Mouse (Mus musculus): Measurements from ENCODE around the gene Arhgap19. TPM values are rescaled to one million over a fixed set of nuclear protein-coding genes. Genes with fewer than 3 reads are reported as not detected.
A peak's percentile ranks its signal among the peaks of the same experiment; 100 is the strongest.

Gene Arhgap19
- total and polyA plus RNA-seq, 2 experiments from 2014 or later = 2.7 to 13.2 TPM

GRCm38 (mm10) chr19:41754760-41755159 is 47.1 kb downstream of the Arhgap19 start:
- ATAC-seq (ENCODE audit: insufficient read depth, low read depth) = no peak
- Histone ChIP-seq H3K36me3 (replicated peaks; ENCODE audit: control insufficient read depth, insufficient read depth, low read length) (no peaks in the 10 kb centered on the region), H3K27ac (ENCODE audit: low read depth) (no peak overlapping the region), H3K27me3 (ENCODE audit: control insufficient read depth, insufficient read depth, low read length) (no peaks in the 10 kb centered on the region), H3K4me3 (ENCODE audit: low read depth, low read length) (no peak overlapping the region), H3K9me3 (replicated peaks; ENCODE audit: control insufficient read depth, low read length) (no peaks in the 10 kb centered on the region), H3K9ac (replicated peaks; ENCODE audit: low read depth, low read length) (no peak overlapping the region), H3K4me2 (ENCODE audit: low read depth, low read length) (no peak overlapping the region), H3K4me1 (ENCODE audit: control insufficient read depth, insufficient read depth) (no peaks in the 10 kb centered on the region)
- DNase-seq (ENCODE audit: low spot score) = no peak
- 78% methylated on average over 15 of the region's 15 CpGs for WGBS
- TF ChIP-seq EP300 (IDR thresholded peaks at IDR 0.05; ENCODE audit: low read depth) (no peak), CTCF (IDR thresholded peaks at IDR 0.05; ENCODE audit: low read depth) (no peak)

GRCm38 (mm10) chr19:41751906-41752305 is 49.9 kb downstream of the Arhgap19 start:
- Histone ChIP-seq H3K9me3 (replicated peaks; ENCODE audit: control insufficient read depth, low read length) (no peaks in the 10 kb centered on the region), H3K4me3 (ENCODE audit: low read depth, low read length) (no peak overlapping the region), H3K4me2 (ENCODE audit: low read depth, low read length) (no peak overlapping the region), H3K36me3 (replicated peaks; ENCODE audit: control insufficient read depth, insufficient read depth, low read length) (no peaks in the 10 kb centered on the region), H3K27me3 (ENCODE audit: control insufficient read depth, insufficient read depth, low read length) (no peaks in the 10 kb centered on the region), H3K4me1 (ENCODE audit: control insufficient read depth, insufficient read depth) (no peaks in the 10 kb centered on the region), H3K27ac (ENCODE audit: low read depth) (no peak overlapping the region), H3K9ac (replicated peaks; ENCODE audit: low read depth, low read length) (no peak overlapping the region)
- TF ChIP-seq CTCF (IDR thresholded peaks at IDR 0.05; ENCODE audit: low read depth) (no peak), EP300 (IDR thresholded peaks at IDR 0.05; ENCODE audit: low read depth) (no peak)
- DNase-seq (ENCODE audit: low spot score) = no peak
- WGBS = 78% methylated on average over 11 of the region's 11 CpGs
- ATAC-seq (ENCODE audit: insufficient read depth, low read depth) = no peak

GRCm38 (mm10) chr19:41747436-41747835 is 54.4 kb downstream of the Arhgap19 start:
- no peaks in the 10 kb centered on the region for H3K9me3 ChIP-seq (replicated peaks; ENCODE audit: control insufficient read depth, low read length)
- H3K4me2 ChIP-seq (ENCODE audit: low read depth, low read length) = no peak overlapping the region
- 81% methylated on average over 14 of the region's 14 CpGs for WGBS
- ATAC-seq (ENCODE audit: insufficient read depth, low read depth) = no peak
- no peak for DNase-seq (ENCODE audit: low spot score)
- no peaks in the 10 kb centered on the region for H3K4me1 ChIP-seq (ENCODE audit: control insufficient read depth, insufficient read depth)
- H3K27me3 ChIP-seq (ENCODE audit: control insufficient read depth, insufficient read depth, low read length) = peaks cover 40% of the 10 kb centered on the region
- no peak overlapping the region for H3K9ac ChIP-seq (replicated peaks; ENCODE audit: low read depth, low read length)
- H3K27ac ChIP-seq (ENCODE audit: low read depth) = no peak overlapping the region
- H3K36me3 ChIP-seq (replicated peaks; ENCODE audit: control insufficient read depth, insufficient read depth, low read length) = no peaks in the 10 kb centered on the region
- no peak for TF ChIP-seq EP300 (IDR thresholded peaks at IDR 0.05; ENCODE audit: low read depth)
- no peak for TF ChIP-seq CTCF (IDR thresholded peaks at IDR 0.05; ENCODE audit: low read depth)
- no peak overlapping the region for H3K4me3 ChIP-seq (ENCODE audit: low read depth, low read length)

- Histone ChIP-seq H3K4me1 (ENCODE audit: control insufficient read depth, insufficient read depth) (no peaks in the 10 kb centered on the region), H3K9ac (replicated peaks; ENCODE audit: low read depth, low read length) (no peak overlapping the region), H3K27ac (ENCODE audit: low read depth) (no peak overlapping the region), H3K4me3 (ENCODE audit: low read depth, low read length) (no peak overlapping the region), H3K9me3 (replicated peaks; ENCODE audit: control insufficient read depth, low read length) (no peaks in the 10 kb centered on the region), H3K27me3 (ENCODE audit: control insufficient read depth, insufficient read depth, low read length) (peaks cover 54% of the 10 kb centered on the region), H3K36me3 (replicated peaks; ENCODE audit: control insufficient read depth, insufficient read depth, low read length) (no peaks in the 10 kb centered on the region), H3K4me2 (ENCODE audit: low read depth, low read length) (no peak overlapping the region)
- 26% methylated on average over 15 of the region's 15 CpGs for whole genome bisulfite sequencing
- DNase-seq (ENCODE audit: low spot score) = no peak
- TF ChIP-seq CTCF (IDR thresholded peaks at IDR 0.05; ENCODE audit: low read depth) = no peak
- TF ChIP-seq EP300 (IDR thresholded peaks at IDR 0.05; ENCODE audit: low read depth) = no peak
- no peak for ATAC-seq (ENCODE audit: insufficient read depth, low read depth)
Observed at GRCm38 (mm10) chr19:41745941-41746557, 55.8 kb downstream of the Arhgap19 start.

GRCm38 (mm10) chr19:41743396-41743795 is 58.5 kb downstream of the Arhgap19 start, which contains the start of gene Slit1:
Gene Slit1 (minus strand): TSS chr19:41743665.
- Histone ChIP-seq H3K9me3 (replicated peaks; ENCODE audit: control insufficient read depth, low read length) (no peaks in the 10 kb centered on the region), H3K27me3 (ENCODE audit: control insufficient read depth, insufficient read depth, low read length) (peaks cover 79% of the 10 kb centered on the region), H3K36me3 (replicated peaks; ENCODE audit: control insufficient read depth, insufficient read depth, low read length) (no peaks in the 10 kb centered on the region), H3K9ac (replicated peaks; ENCODE audit: low read depth, low read length) (no peak within 1 kb of the TSS), H3K27ac (ENCODE audit: low read depth) (no peak within 1 kb of the TSS), H3K4me1 (ENCODE audit: control insufficient read depth, insufficient read depth) (0 out of 2 replicates have a peak, but pooled peaks cover under 1% of the 10 kb centered on the region), H3K4me3 (ENCODE audit: low read depth, low read length) (peak within 1 kb of the TSS; percentile 32), H3K4me2 (ENCODE audit: low read depth, low read length) (peak within 1 kb of the TSS; percentile 44)
- DNase-seq (ENCODE audit: low spot score) (no peak), ATAC-seq (ENCODE audit: insufficient read depth, low read depth) (no peak)
- TF ChIP-seq EP300 (IDR thresholded peaks at IDR 0.05; ENCODE audit: low read depth) (no peak), CTCF (IDR thresholded peaks at IDR 0.05; ENCODE audit: low read depth) (no peak)
- WGBS = under 1% methylated on average over 38 of the region's 44 CpGs

GRCm38 (mm10) chr19:41738896-41739295 is 63.0 kb downstream of the Arhgap19 start:
- Histone ChIP-seq H3K4me2 (ENCODE audit: low read depth, low read length) (no peak overlapping the region), H3K4me3 (ENCODE audit: low read depth, low read length) (no peak overlapping the region), H3K9me3 (replicated peaks; ENCODE audit: control insufficient read depth, low read length) (no peaks in the 10 kb centered on the region), H3K4me1 (ENCODE audit: control insufficient read depth, insufficient read depth) (0 out of 2 replicates have a peak, but pooled peaks cover 4% of the 10 kb centered on the region), H3K27me3 (ENCODE audit: control insufficient read depth, insufficient read depth, low read length) (peaks cover 76% of the 10 kb centered on the region), H3K36me3 (replicated peaks; ENCODE audit: control insufficient read depth, insufficient read depth, low read length) (no peaks in the 10 kb centered on the region), H3K9ac (replicated peaks; ENCODE audit: low read depth, low read length) (no peak overlapping the region), H3K27ac (ENCODE audit: low read depth) (no peak overlapping the region)
- DNase-seq (ENCODE audit: low spot score) (no peak), ATAC-seq (ENCODE audit: insufficient read depth, low read depth) (no peak)
- TF ChIP-seq EP300 (IDR thresholded peaks at IDR 0.05; ENCODE audit: low read depth) (no peak), CTCF (IDR thresholded peaks at IDR 0.05; ENCODE audit: low read depth) (no peak)
- 12% methylated on average over 4 of the region's 4 CpGs for WGBS
